Mouse (Mus musculus) E14TG2a.4 (cell line): ENCODE results near the gene Gm4567.
"Not testable (repeated sequence)": the region's sequence is repeated elsewhere in the genome, so short reads cannot be mapped to it uniquely, and the experiment has no call there.

Experiments
- H3K27me3 ChIP-seq: 2 replicates; pipeline ENCODE4 v1.6.1; 2014; ENCODE audit warnings: low read length, control low read depth; ENCODE audit not compliant: insufficient read depth
- H3K36me3 ChIP-seq: 2 replicates; pipeline ENCODE4 v1.6.1; 2014; ENCODE audit warnings: low read length, control low read depth; ENCODE audit not compliant: insufficient read depth
- H3K4me1 ChIP-seq: replicated peaks from 2 replicates; pipeline ENCODE4 v1.6.1; 2014; ENCODE audit warnings: low read depth, low read length, control low read depth
- H3K4me3 ChIP-seq: replicated peaks from 2 replicates; pipeline ENCODE4 v1.5.1; 2014; ENCODE audit warnings: mild to moderate bottlenecking, low read length
- H3K9me3 ChIP-seq: 2 replicates; pipeline ENCODE4 v1.6.1; 2014; ENCODE audit warnings: low read length, control low read depth

Gm4567 gene

DNA sequence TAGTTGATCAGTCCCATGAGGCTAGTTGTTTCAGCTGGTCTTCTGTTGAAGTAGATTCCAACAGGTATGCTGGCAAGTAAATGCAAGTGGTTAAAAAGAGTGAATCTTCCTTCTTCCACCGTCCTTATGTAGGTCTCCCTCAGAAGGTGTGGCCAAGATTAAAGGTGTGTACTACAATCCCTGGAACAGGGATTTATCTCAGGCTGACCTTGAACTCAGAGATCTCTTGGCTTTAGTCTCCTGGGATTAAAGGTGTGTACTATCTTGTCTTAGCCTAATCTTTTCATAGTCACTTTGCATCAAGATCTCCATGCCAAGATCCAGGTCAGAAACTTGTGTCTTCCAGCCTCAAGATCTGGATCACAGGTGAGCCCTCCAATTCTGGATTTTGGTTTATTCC lies at the start of gene Gm4567:
Gm4567 (minus strand) TSS at position 101 of the 400 bp plus-strand sequence.
- not testable (repeated sequence) for H3K36me3 ChIP-seq, H3K4me3 ChIP-seq, H3K4me1 ChIP-seq, H3K9me3 ChIP-seq, H3K27me3 ChIP-seq

DNA sequence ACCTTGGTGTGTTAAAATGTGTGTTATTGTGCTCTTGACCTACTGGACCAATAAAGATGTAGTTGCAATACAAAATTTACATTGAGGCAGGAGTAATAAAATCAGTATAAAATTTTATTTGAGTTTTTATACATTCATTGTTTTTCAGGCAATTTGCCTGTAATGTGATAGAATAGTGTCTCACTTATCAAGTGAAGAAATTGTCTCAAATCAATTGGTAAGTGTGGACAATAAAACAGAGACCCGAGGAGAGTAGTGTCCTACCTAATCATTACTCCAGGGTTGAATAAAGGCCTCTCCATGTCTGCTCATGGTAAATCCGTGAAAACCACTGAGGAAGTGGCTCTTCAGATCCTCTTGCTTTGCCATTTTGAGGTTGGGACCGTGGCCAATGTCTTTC lies 41.9 kb upstream of the Gm4567 start, which contains the start of gene Vmn1r157:
Vmn1r157 (plus strand) TSS at position 301 of the 400 bp plus-strand sequence.
- H3K36me3 ChIP-seq, H3K27me3 ChIP-seq, H3K4me1 ChIP-seq, H3K4me3 ChIP-seq, H3K9me3 ChIP-seq: not testable (repeated sequence)

DNA sequence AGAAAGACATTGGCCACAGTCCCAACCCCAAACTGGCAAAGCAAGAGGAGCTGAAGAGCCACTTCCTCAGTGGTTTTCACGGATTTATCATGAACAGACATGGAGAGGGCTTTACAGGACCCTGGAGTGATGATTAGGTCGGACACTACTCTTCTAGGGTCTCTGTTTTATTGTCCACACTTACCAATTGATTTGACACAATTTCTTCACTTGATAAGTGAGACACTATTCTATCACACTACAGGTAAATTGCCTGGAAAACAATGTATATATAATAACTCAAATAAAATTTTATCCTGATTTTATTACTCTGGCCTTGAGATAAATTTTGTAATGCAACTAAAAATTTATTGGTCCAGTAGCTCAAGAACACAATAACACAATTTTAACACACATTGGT lies 27.3 kb downstream of the Gm4567 start, which contains the start of gene Gm8693:
Gm8693 (minus strand) TSS at position 101 of the 400 bp plus-strand sequence.
- H3K9me3 ChIP-seq, H3K4me1 ChIP-seq, H3K36me3 ChIP-seq, H3K4me3 ChIP-seq, H3K27me3 ChIP-seq: not testable (repeated sequence)
